Mouse (Mus musculus) forebrain, embryonic 12.5 days (tissue): ENCODE results near the gene Arfgef2. TPM values are rescaled to one million over a fixed set of nuclear protein-coding genes. Genes with fewer than 3 reads are reported as not detected.

Experiments
- ATAC-seq: fragments of 200-750 bp; cut with Nextera tagmentation; 2 replicates; pipeline ENCODE4 v1.8.0; 2017; ENCODE audit warnings: moderate TSS enrichment; ENCODE audit not compliant: low FRiP score
- H3K27ac ChIP-seq: fragments of 300-500 bp; sonication (generic); 2 replicates; pipeline ENCODE4 v1.5.1; 2016; ENCODE audit warnings: mild to moderate bottlenecking
- H3K27me3 ChIP-seq: fragments of 300-500 bp; sonication (generic); 2 replicates; pipeline ENCODE4 v1.6.1; 2016; ENCODE audit warnings: mild to moderate bottlenecking
- H3K36me3 ChIP-seq: fragments of 300-500 bp; sonication (generic); replicated peaks from 2 replicates; pipeline ENCODE4 v1.6.1; 2016; ENCODE audit warnings: mild to moderate bottlenecking
- H3K4me1 ChIP-seq: fragments of 300-500 bp; sonication (generic); 2 replicates; pipeline ENCODE4 v1.6.1; 2016
- H3K4me2 ChIP-seq: fragments of 300-500 bp; sonication (generic); 2 replicates; pipeline ENCODE4 v1.6.1; 2016; ENCODE audit warnings: mild to moderate bottlenecking, moderate library complexity
- H3K4me3 ChIP-seq: fragments of 300-500 bp; sonication (generic); replicated peaks from 2 replicates; pipeline ENCODE4 v1.5.1; 2016; ENCODE audit warnings: mild to moderate bottlenecking
- H3K9ac ChIP-seq: fragments of 300-500 bp; sonication (generic); 2 replicates; pipeline ENCODE4 v1.6.1; 2016; ENCODE audit warnings: mild to moderate bottlenecking
- H3K9me3 ChIP-seq: fragments of 300-500 bp; sonication (generic); 2 replicates; pipeline ENCODE4 v1.6.1; 2016
- WGBS: fragments of 180-500 bp; shearing (Covaris S2); methylation state at CpG from one replicate; pipeline ENCODE4 v1.1.7; 2016; 5-methylcytosine and 5-hydroxymethylcytosine counted together
- polyA plus RNA-seq: library from polyadenylated mRNA; unstranded; fragments of >200 nt; fragmentation: Nextera tagmentation; extraction: Ambion mirVana; gene quantifications from 2 replicates; pipeline ENCODE4 v1.2.1, GENCODE M21; 2016

The Arfgef2 gene
- polyA plus RNA-seq, 1 experiment from 2014 or later = 5.8 TPM

GRCm38 (mm10) chr2:166834796-166835195 is 29.4 kb downstream of the Arfgef2 start:
- no peak for ATAC-seq
- no peak overlapping the region for H3K9ac ChIP-seq
- no peak overlapping the region for H3K4me3 ChIP-seq
- no peaks in the 10 kb centered on the region for H3K9me3 ChIP-seq
- no peak overlapping the region for H3K4me2 ChIP-seq
- WGBS = 92% methylated on average over 4 of the region's 4 CpGs
- H3K27me3 ChIP-seq = no peaks in the 10 kb centered on the region
- H3K4me1 ChIP-seq = no peaks in the 10 kb centered on the region
- peaks cover 5% of the 10 kb centered on the region for H3K36me3 ChIP-seq
- no peak overlapping the region for H3K27ac ChIP-seq

- no peak for ATAC-seq
- no peaks in the 10 kb centered on the region for H3K4me1 ChIP-seq
- no peak overlapping the region for H3K4me3 ChIP-seq
- WGBS = 80% methylated on average over 5 of the region's 5 CpGs
- H3K27me3 ChIP-seq = no peaks in the 10 kb centered on the region
- H3K36me3 ChIP-seq = peaks cover 5% of the 10 kb centered on the region
- no peak overlapping the region for H3K9ac ChIP-seq
- no peak overlapping the region for H3K4me2 ChIP-seq
- H3K9me3 ChIP-seq = no peaks in the 10 kb centered on the region
- H3K27ac ChIP-seq = no peak overlapping the region
Observed at GRCm38 (mm10) chr2:166835581-166835980, 30.2 kb downstream of the Arfgef2 start.

- no peak overlapping the region for H3K4me3 ChIP-seq
- H3K9me3 ChIP-seq = no peaks in the 10 kb centered on the region
- ATAC-seq = no peak
- no peak overlapping the region for H3K9ac ChIP-seq
- no peaks in the 10 kb centered on the region for H3K27me3 ChIP-seq
- H3K27ac ChIP-seq = no peak overlapping the region
- 93% methylated on average over 4 of the region's 4 CpGs for WGBS
- no peaks in the 10 kb centered on the region; the same call in 1 of the 2 replicates for H3K36me3 ChIP-seq
- H3K4me2 ChIP-seq = no peak overlapping the region
- H3K4me1 ChIP-seq = 0 out of 2 replicates have a peak, but pooled peaks cover 2% of the 10 kb centered on the region
Observed at GRCm38 (mm10) chr2:166841813-166842212, 36.4 kb downstream of the Arfgef2 start.

GRCm38 (mm10) chr2:166850691-166851090 is 45.3 kb downstream of the Arfgef2 start:
- no peak overlapping the region for H3K27ac ChIP-seq
- no peaks in the 10 kb centered on the region for H3K27me3 ChIP-seq
- H3K4me3 ChIP-seq = no peak overlapping the region
- ATAC-seq = no peak
- WGBS = 88% methylated on average over 11 of the region's 11 CpGs
- H3K4me1 ChIP-seq = no peaks in the 10 kb centered on the region
- H3K4me2 ChIP-seq = no peak overlapping the region
- H3K36me3 ChIP-seq = peaks cover 33% of the 10 kb centered on the region
- H3K9me3 ChIP-seq = no peaks in the 10 kb centered on the region
- no peak overlapping the region for H3K9ac ChIP-seq

GRCm38 (mm10) chr2:166852270-166852669 is 46.9 kb downstream of the Arfgef2 start:
- WGBS = 91% methylated on average over 7 of the region's 7 CpGs
- Histone ChIP-seq H3K4me2 (no peak overlapping the region), H3K4me3 (no peak overlapping the region), H3K9me3 (no peaks in the 10 kb centered on the region), H3K27ac (no peak overlapping the region), H3K9ac (no peak overlapping the region), H3K27me3 (no peaks in the 10 kb centered on the region), H3K4me1 (no peaks in the 10 kb centered on the region), H3K36me3 (peaks cover 42% of the 10 kb centered on the region)
- no peak for ATAC-seq

- H3K4me1 ChIP-seq = no peaks in the 10 kb centered on the region
- WGBS = 97% methylated on average over 8 of the region's 8 CpGs
- no peak overlapping the region for H3K4me2 ChIP-seq
- no peak overlapping the region for H3K27ac ChIP-seq
- H3K27me3 ChIP-seq = no peaks in the 10 kb centered on the region
- no peak for ATAC-seq
- no peaks in the 10 kb centered on the region for H3K9me3 ChIP-seq
- H3K36me3 ChIP-seq = peaks cover 54% of the 10 kb centered on the region
- H3K9ac ChIP-seq = no peak overlapping the region
- H3K4me3 ChIP-seq = no peak overlapping the region
Observed at GRCm38 (mm10) chr2:166855771-166856170, 50.4 kb downstream of the Arfgef2 start.

- Histone ChIP-seq H3K4me2 (no peak overlapping the region), H3K9me3 (no peaks in the 10 kb centered on the region), H3K27me3 (no peaks in the 10 kb centered on the region), H3K4me1 (no peaks in the 10 kb centered on the region), H3K9ac (no peak overlapping the region), H3K4me3 (no peak overlapping the region), H3K27ac (no peak overlapping the region), H3K36me3 (peaks cover 57% of the 10 kb centered on the region)
- 96% methylated on average over 6 of the region's 6 CpGs for WGBS
- ATAC-seq = no peak
Observed at GRCm38 (mm10) chr2:166856366-166856765, 51.0 kb downstream of the Arfgef2 start.

GRCm38 (mm10) chr2:166857118-166857517 is 51.7 kb downstream of the Arfgef2 start:
- Histone ChIP-seq H3K36me3 (peaks cover 59% of the 10 kb centered on the region), H3K9ac (no peak overlapping the region), H3K27ac (no peak overlapping the region), H3K4me1 (no peaks in the 10 kb centered on the region), H3K9me3 (no peaks in the 10 kb centered on the region), H3K4me2 (no peak overlapping the region), H3K27me3 (no peaks in the 10 kb centered on the region), H3K4me3 (no peak overlapping the region)
- 86% methylated on average over 2 of the region's 2 CpGs for WGBS
- ATAC-seq = no peak

- no peak overlapping the region for H3K4me2 ChIP-seq
- 85% methylated on average over 7 of the region's 7 CpGs for WGBS
- ATAC-seq = no peak
- no peak overlapping the region for H3K27ac ChIP-seq
- peaks cover 47% of the 10 kb centered on the region for H3K36me3 ChIP-seq
- no peaks in the 10 kb centered on the region for H3K27me3 ChIP-seq
- no peaks in the 10 kb centered on the region for H3K4me1 ChIP-seq
- H3K9me3 ChIP-seq = no peaks in the 10 kb centered on the region
- H3K9ac ChIP-seq = no peak overlapping the region
- H3K4me3 ChIP-seq = no peak overlapping the region
Observed at GRCm38 (mm10) chr2:166859214-166859613, 53.8 kb downstream of the Arfgef2 start.

GRCm38 (mm10) chr2:166862505-166862904 is 57.1 kb downstream of the Arfgef2 start:
- Histone ChIP-seq H3K9ac (no peak overlapping the region), H3K4me3 (no peak overlapping the region), H3K4me1 (no peaks in the 10 kb centered on the region), H3K27ac (no peak overlapping the region), H3K9me3 (no peaks in the 10 kb centered on the region), H3K4me2 (no peak overlapping the region), H3K27me3 (no peaks in the 10 kb centered on the region), H3K36me3 (peaks cover 63% of the 10 kb centered on the region)
- WGBS = 72% methylated on average over 3 of the region's 3 CpGs
- ATAC-seq = no peak

- Histone ChIP-seq H3K27me3 (no peaks in the 10 kb centered on the region), H3K27ac (no peak overlapping the region), H3K36me3 (peaks cover 70% of the 10 kb centered on the region), H3K9me3 (no peaks in the 10 kb centered on the region), H3K4me2 (no peak overlapping the region), H3K4me1 (no peaks in the 10 kb centered on the region), H3K4me3 (no peak overlapping the region), H3K9ac (no peak overlapping the region)
- no peak for ATAC-seq
- 95% methylated on average over 10 of the region's 10 CpGs for WGBS
Observed at GRCm38 (mm10) chr2:166865476-166865875, 60.1 kb downstream of the Arfgef2 start.

- no peaks in the 10 kb centered on the region for H3K9me3 ChIP-seq
- H3K27me3 ChIP-seq = no peaks in the 10 kb centered on the region
- no peak for ATAC-seq
- H3K27ac ChIP-seq = no peak overlapping the region
- no peak overlapping the region for H3K4me3 ChIP-seq
- H3K4me2 ChIP-seq = no peak overlapping the region
- peaks cover 70% of the 10 kb centered on the region for H3K36me3 ChIP-seq
- H3K9ac ChIP-seq = no peak overlapping the region
- 96% methylated on average over 20 of the region's 20 CpGs for WGBS
- no peaks in the 10 kb centered on the region for H3K4me1 ChIP-seq
Observed at GRCm38 (mm10) chr2:166870271-166870865, 65.0 kb downstream of the Arfgef2 start.

GRCm38 (mm10) chr2:166870899-166871298 is 65.5 kb downstream of the Arfgef2 start:
- H3K36me3 ChIP-seq = peaks cover 64% of the 10 kb centered on the region
- H3K4me3 ChIP-seq = no peak overlapping the region
- no peaks in the 10 kb centered on the region for H3K4me1 ChIP-seq
- no peak overlapping the region for H3K4me2 ChIP-seq
- ATAC-seq = no peak
- 95% methylated on average over 10 of the region's 10 CpGs for WGBS
- H3K9ac ChIP-seq = no peak overlapping the region
- no peaks in the 10 kb centered on the region for H3K9me3 ChIP-seq
- no peak overlapping the region for H3K27ac ChIP-seq
- H3K27me3 ChIP-seq = no peaks in the 10 kb centered on the region
